Mouse (Mus musculus) bone marrow macrophage, adult 2 months (primary cell): ENCODE measurements at regions not wholly inside any gene's neighbourhood (a gene's known extent, or its start where the extent isn't known, plus 50 kb on each side); places are given as distances from the start of the nearest gene placed in this dataset.

Experiments
- CTCF ChIP-seq: IDR thresholded peaks from 2 replicates; pipeline ENCODE4 v1.5.1; 2012; ENCODE audit warnings: low read depth, mild to moderate bottlenecking, low read length, moderate library complexity
- POLR2A ChIP-seq: IDR thresholded peaks from 2 replicates; pipeline ENCODE4 v1.6.1; 2012; ENCODE audit warnings: mild to moderate bottlenecking, low read depth, low read length, borderline replicate concordance

DNA sequence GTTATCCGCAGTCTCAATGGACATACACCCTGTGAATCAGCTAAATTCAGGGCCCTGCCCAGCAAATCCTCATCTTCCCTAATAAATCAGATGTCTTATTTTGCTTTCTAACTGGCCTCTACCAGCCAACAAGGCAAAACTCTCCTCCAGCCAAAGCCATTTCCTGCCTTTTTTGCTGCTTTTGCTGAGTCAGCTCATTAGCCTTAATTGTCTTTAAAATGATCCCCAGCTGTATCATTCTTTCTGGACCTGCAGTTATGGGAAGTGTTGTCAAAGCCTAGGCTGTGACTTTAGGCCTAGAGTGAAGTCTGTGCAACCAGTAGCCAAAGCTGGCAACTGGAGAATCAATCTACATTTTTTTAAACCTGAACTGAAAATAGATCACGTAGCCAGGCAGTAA lies 81.4 kb downstream of the Mtpn start:
- TF ChIP-seq POLR2A (no peak), CTCF (no peak)
